Mouse (Mus musculus) lung, adult 2 months (tissue): ENCODE measurements around the gene Gm20388.

Experiments used
- CTCF ChIP-seq: fragments of 200-500 bp; IDR thresholded peaks from 2 replicates; pipeline ENCODE4 v1.5.1; 2011; ENCODE audit warnings: mild to moderate bottlenecking, low read length, control low read depth; ENCODE audit not compliant: insufficient read depth
- POLR2A ChIP-seq: fragments of 200-500 bp; IDR thresholded peaks from 2 replicates; pipeline ENCODE4 v1.6.1; 2011; ENCODE audit warnings: low read depth, mild to moderate bottlenecking, control low read depth, low read length, borderline replicate concordance; ENCODE audit errors: extremely low read depth

GRCm38 (mm10) chr8:122993740-122994139 lies 3083.1 kb downstream of the Gm20388 start:
- TF ChIP-seq CTCF (no peak), POLR2A (no peak)
